Mouse (Mus musculus) intestine, embryonic 14.5 days (tissue): ENCODE results near the gene Bcr. TPM values are rescaled to one million over a fixed set of nuclear protein-coding genes. Genes with fewer than 3 reads are reported as not detected.
A peak's percentile ranks its signal among the peaks of the same experiment; 100 is the strongest.

Experiments
- ATAC-seq: fragments of 200-750 bp; cut with Nextera tagmentation; replicated peaks from 2 replicates; pipeline ENCODE4 v1.8.0; 2017; ENCODE audit warnings: low read depth, moderate number of reproducible peaks, moderate TSS enrichment, moderate library complexity; ENCODE audit not compliant: low FRiP score, low TSS enrichment
- DNase-seq: peaks from one replicate; pipeline ENCODE4 v3.0.0-alpha.2; 2018; ENCODE audit warnings: low spot score
- H3K27ac ChIP-seq: fragments of 300-500 bp; sonication (generic); 2 replicates; pipeline ENCODE4 v1.5.1; 2014; ENCODE audit warnings: low read depth, mild to moderate bottlenecking, control low read depth
- H3K27me3 ChIP-seq: fragments of 300-500 bp; sonication (generic); replicated peaks from 2 replicates; pipeline ENCODE4 v1.6.1; 2014; ENCODE audit warnings: low read length, control low read depth; ENCODE audit not compliant: control insufficient read depth, insufficient read depth
- H3K36me3 ChIP-seq: fragments of 300-500 bp; sonication (generic); 2 replicates; pipeline ENCODE4 v1.6.1; 2014; ENCODE audit warnings: low read length, control low read depth; ENCODE audit not compliant: control insufficient read depth, insufficient read depth
- H3K4me1 ChIP-seq: fragments of 300-500 bp; sonication (generic); replicated peaks from 2 replicates; pipeline ENCODE4 v1.6.1; 2014; ENCODE audit warnings: low read length, control low read depth, mixed read lengths; ENCODE audit not compliant: control insufficient read depth, insufficient read depth
- H3K4me2 ChIP-seq: fragments of 300-500 bp; sonication (generic); 2 replicates; pipeline ENCODE4 v1.6.1; 2014; ENCODE audit warnings: low read length
- H3K4me3 ChIP-seq: fragments of 300-500 bp; sonication (generic); 2 replicates; pipeline ENCODE4 v1.5.1; 2014; ENCODE audit warnings: low read depth, low read length, control low read depth, mixed read lengths
- H3K9ac ChIP-seq: fragments of 300-500 bp; sonication (generic); 2 replicates; pipeline ENCODE4 v1.6.1; 2014; ENCODE audit warnings: mild to moderate bottlenecking, low read length
- H3K9me3 ChIP-seq: fragments of 300-500 bp; sonication (generic); 2 replicates; pipeline ENCODE4 v1.6.1; 2016; ENCODE audit warnings: low read length, control low read depth; ENCODE audit not compliant: control insufficient read depth
- WGBS: fragments of 180-500 bp; shearing (Covaris S2); extraction: QIAGEN DNeasy Blood & Tissue Kit; methylation state at CpG from one replicate; pipeline ENCODE4 v1.1.7; 2014; 5-methylcytosine and 5-hydroxymethylcytosine counted together
- polyA plus RNA-seq: library from polyadenylated mRNA; unstranded; fragments of >200 nt; fragmentation: Nextera tagmentation; extraction: Ambion mirVana; gene quantifications from 2 replicates; pipeline ENCODE4 v1.2.1, GENCODE M21; 2014

The Bcr gene
- polyA plus RNA-seq, 1 experiment from 2014 or later = 14.4 TPM

- H3K27ac ChIP-seq = no peak overlapping the region
- H3K9ac ChIP-seq = no peak overlapping the region
- H3K4me3 ChIP-seq = no peak overlapping the region
- ATAC-seq (peak; percentile 52; the same call in 1 of the 2 replicates), DNase-seq (no peak)
- H3K36me3 ChIP-seq = no peaks in the 10 kb centered on the region
- 21% methylated on average over 22 of the region's 22 CpGs for WGBS
- no peak overlapping the region for H3K4me2 ChIP-seq
- peaks cover 12% of the 10 kb centered on the region for H3K4me1 ChIP-seq
- H3K27me3 ChIP-seq = no peaks in the 10 kb centered on the region
- H3K9me3 ChIP-seq = no peaks in the 10 kb centered on the region
These were observed 33.0 kb downstream of the Bcr start for GRCm38 (mm10) chr10:75093252-75093987.

- Histone ChIP-seq H3K36me3 (no peaks in the 10 kb centered on the region), H3K4me2 (no peak overlapping the region), H3K9me3 (no peaks in the 10 kb centered on the region), H3K9ac (no peak overlapping the region), H3K4me3 (no peak overlapping the region), H3K4me1 (peaks cover 19% of the 10 kb centered on the region), H3K27ac (no peak overlapping the region), H3K27me3 (no peaks in the 10 kb centered on the region)
- ATAC-seq (no peak), DNase-seq (no peak)
- 91% methylated on average over 1 of the region's 1 CpGs for WGBS
These were observed 33.9 kb downstream of the Bcr start for GRCm38 (mm10) chr10:75094338-75094737.

- Histone ChIP-seq H3K27ac (no peak overlapping the region), H3K4me3 (no peak overlapping the region), H3K4me1 (peaks cover 19% of the 10 kb centered on the region), H3K36me3 (no peaks in the 10 kb centered on the region), H3K4me2 (no peak overlapping the region), H3K9me3 (no peaks in the 10 kb centered on the region), H3K9ac (no peak overlapping the region), H3K27me3 (no peaks in the 10 kb centered on the region)
- WGBS = 93% methylated on average over 7 of the region's 7 CpGs
- no peak for ATAC-seq
- DNase-seq = no peak
These were observed 34.8 kb downstream of the Bcr start for GRCm38 (mm10) chr10:75095216-75095615.

- no peak for ATAC-seq
- WGBS = 28% methylated on average over 10 of the region's 10 CpGs
- Histone ChIP-seq H3K9ac (no peak overlapping the region), H3K27me3 (no peaks in the 10 kb centered on the region), H3K4me1 (peaks cover 16% of the 10 kb centered on the region), H3K27ac (no peak overlapping the region), H3K9me3 (no peaks in the 10 kb centered on the region), H3K4me3 (no peak overlapping the region), H3K4me2 (no peak overlapping the region), H3K36me3 (no peaks in the 10 kb centered on the region)
- DNase-seq = no peak
These were observed 38.2 kb downstream of the Bcr start for GRCm38 (mm10) chr10:75098446-75099183.

- no peaks in the 10 kb centered on the region for H3K9me3 ChIP-seq
- H3K27ac ChIP-seq = no peak overlapping the region
- no peaks in the 10 kb centered on the region for H3K36me3 ChIP-seq
- no peak; the same call in 1 of the 2 replicates for ATAC-seq
- 64% methylated on average over 7 of the region's 7 CpGs for WGBS
- peaks cover 25% of the 10 kb centered on the region for H3K4me1 ChIP-seq
- no peak overlapping the region for H3K4me3 ChIP-seq
- no peaks in the 10 kb centered on the region for H3K27me3 ChIP-seq
- no peak for DNase-seq
- H3K9ac ChIP-seq = no peak overlapping the region
- no peak overlapping the region for H3K4me2 ChIP-seq
These were observed 39.9 kb downstream of the Bcr start for GRCm38 (mm10) chr10:75100298-75100697.

- Histone ChIP-seq H3K36me3 (no peaks in the 10 kb centered on the region), H3K9me3 (no peaks in the 10 kb centered on the region), H3K9ac (no peak overlapping the region), H3K4me3 (no peak overlapping the region), H3K27me3 (no peaks in the 10 kb centered on the region), H3K4me2 (no peak overlapping the region), H3K27ac (no peak overlapping the region), H3K4me1 (peaks cover 35% of the 10 kb centered on the region)
- 92% methylated on average over 2 of the region's 2 CpGs for WGBS
- DNase-seq (no peak), ATAC-seq (no peak)
These were observed 43.1 kb downstream of the Bcr start for GRCm38 (mm10) chr10:75103502-75103901.

DNA sequence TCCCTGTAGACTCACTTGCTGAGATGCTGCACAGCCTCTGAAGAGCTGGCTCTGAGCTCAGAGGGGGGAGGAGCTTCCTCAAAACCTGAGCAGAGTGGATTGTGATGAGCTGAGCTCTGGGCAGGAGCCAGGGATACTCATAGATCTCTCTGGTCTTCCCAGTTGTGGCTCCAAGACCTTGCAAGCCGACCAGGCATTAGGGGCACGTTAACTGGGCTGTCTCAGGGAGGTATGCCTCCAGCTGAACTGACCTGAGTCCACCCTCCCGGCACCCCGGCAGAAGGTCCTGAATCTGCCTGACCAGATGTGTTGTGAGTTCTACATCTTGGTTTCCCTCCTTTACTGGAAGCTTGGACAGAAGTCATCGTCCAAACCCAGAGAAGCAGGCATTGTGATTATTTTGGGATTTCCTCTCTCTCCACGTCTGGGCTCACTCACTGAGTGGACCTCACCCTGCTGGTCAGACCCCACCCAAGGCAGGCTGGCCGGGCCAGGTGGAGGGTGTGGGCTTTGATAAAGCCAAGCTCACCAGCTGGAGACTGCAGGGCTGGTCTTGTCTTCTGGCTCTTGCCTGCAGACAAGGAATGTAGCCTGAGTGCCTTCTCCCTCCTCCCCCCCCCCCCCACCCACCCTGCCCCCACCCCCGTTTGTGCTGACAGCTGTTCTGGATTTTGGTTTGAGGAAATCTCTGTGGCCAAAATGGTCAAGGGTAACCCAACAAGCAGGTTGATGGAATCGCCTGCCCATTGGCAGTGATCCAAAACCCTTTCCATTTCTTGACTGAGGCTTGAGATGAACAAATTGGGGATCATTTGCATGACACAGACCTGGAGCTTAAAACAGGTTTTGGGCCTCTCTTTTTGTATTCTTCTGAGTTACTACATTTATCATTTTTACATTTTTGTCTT, 44.1 kb downstream of the Bcr start:
- Histone ChIP-seq H3K27me3 (no peaks in the 10 kb centered on the region), H3K27ac (no peak overlapping the region), H3K9ac (no peak overlapping the region), H3K4me2 (no peak overlapping the region), H3K4me1 (peaks cover 28% of the 10 kb centered on the region), H3K4me3 (no peak overlapping the region), H3K9me3 (no peaks in the 10 kb centered on the region), H3K36me3 (no peaks in the 10 kb centered on the region)
- DNase-seq (no peak), ATAC-seq (peak; percentile 37; the same call in 1 of the 2 replicates)
- WGBS = 49% methylated on average over 9 of the region's 9 CpGs

GRCm38 (mm10) chr10:75105099-75105461, 44.7 kb downstream of the Bcr start:
- H3K4me2 ChIP-seq = no peak overlapping the region
- H3K9me3 ChIP-seq = no peaks in the 10 kb centered on the region
- no peak overlapping the region for H3K9ac ChIP-seq
- ATAC-seq (0 out of 2 replicates have a peak, but pooled peaks have one; percentile 48), DNase-seq (no peak)
- no peaks in the 10 kb centered on the region for H3K36me3 ChIP-seq
- H3K27ac ChIP-seq = no peak overlapping the region
- H3K27me3 ChIP-seq = no peaks in the 10 kb centered on the region
- no peak overlapping the region for H3K4me3 ChIP-seq
- WGBS = 72% methylated on average over 4 of the region's 4 CpGs
- peaks cover 28% of the 10 kb centered on the region for H3K4me1 ChIP-seq
